Mouse (Mus musculus): Measurements from ENCODE around the gene Rpap2. TPM values are rescaled to one million over a fixed set of nuclear protein-coding genes. Genes with fewer than 3 reads are reported as not detected.

Gene Rpap2
- total RNA-seq, 2 experiments from 2014 or later, result 7.3 to 7.7 TPM

GRCm38 (mm10) chr5:107681300-107681699 is 84.1 kb downstream of the Rpap2 start:
- DNase-seq (ENCODE audit: low spot score), result no peak
- intact Hi-C loops (cut with DNase I), result no loop called here

GRCm38 (mm10) chr5:107684380-107684779 is 87.2 kb downstream of the Rpap2 start:
- intact Hi-C loops (cut with DNase I), result no loop called here
- no peak for DNase-seq (ENCODE audit: low spot score)

DNA sequence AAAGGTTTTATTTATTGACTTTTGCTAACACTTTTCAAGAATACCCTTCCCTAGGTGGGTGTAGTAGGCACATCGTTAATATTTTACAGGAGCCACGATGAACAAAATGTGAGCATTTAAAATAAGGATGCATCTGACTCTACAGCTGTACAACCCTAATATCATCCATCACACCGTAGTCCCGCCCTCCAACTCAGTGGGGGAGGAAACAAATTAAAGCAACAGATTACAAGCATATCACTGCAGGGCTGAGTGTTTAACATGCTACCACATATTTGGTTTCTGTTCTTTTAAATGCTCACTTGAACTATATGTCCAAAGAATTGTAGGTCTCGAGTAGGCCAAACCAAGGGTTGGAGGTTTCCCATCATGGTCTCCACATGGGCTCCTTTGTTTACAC is 90.0 kb downstream of the Rpap2 start:
- intact Hi-C loops (cut with DNase I), result no loop called here

DNA sequence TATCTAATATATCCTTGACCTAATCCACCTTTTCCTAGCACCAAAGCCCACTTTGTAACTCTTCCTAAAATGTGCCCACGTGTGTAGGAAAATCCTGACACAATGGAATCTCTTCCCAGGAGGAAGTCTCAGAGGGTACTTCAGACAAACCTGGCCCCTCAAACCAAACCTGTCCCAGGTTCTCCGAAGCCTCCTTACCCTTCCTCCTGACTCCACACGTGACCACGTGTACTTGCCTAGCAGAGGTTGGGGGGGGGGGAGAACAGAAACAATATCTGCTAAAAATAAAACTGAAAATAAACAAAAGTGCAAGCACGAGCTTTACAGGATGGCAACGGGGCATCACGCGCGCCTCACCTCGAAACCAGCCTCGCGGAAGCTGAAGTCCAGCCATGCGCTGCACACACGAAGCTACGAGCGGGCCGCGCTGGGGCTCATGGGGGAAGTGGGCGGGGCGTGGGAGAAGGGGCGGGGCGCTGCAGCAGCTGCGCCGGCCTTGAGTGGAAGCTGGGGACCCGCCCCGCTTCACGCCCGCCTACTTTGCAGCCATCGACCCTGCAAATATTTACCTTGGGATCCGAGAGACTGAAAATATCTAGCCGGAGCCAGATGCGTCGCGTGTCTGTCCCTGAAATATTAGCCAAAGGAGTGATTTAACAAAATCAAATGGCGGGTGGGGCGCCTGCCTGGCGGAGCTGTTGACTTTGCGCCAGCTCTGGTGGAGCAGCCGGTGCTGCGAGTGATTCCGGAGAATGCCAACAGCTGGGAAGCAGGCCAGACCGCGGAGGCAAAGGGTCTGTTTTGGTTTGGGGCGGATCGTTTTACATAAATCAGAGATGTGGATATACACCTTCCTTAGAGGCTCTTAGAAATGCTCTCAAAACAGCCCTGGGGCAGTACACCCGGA is 90.7 kb downstream of the Rpap2 start:
- peak; percentile 2 for DNase-seq (ENCODE audit: low spot score)
- intact Hi-C loops (cut with DNase I), result no loop called here

More for the DNA sequence above, 90.0 kb downstream of the Rpap2 start:
- DNase-seq (ENCODE audit: low spot score), result no peak

DNA sequence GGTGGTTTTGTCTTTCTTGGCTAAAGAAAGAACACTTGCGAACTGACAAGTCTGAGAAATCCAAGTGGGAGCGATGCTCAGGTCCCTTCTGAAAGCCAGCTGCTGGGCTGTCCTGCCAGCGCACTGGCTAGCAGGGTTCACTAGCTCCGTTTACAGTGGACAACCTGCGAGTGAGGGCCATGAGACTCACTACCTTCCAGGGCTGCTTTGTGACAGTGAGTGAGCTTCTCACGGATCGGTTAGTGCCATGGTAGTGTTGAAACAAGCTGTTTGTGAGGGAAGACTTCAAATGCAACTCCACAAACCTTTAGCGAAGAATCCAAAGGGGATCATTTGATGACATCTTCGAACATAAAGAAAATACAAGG is 91.3 kb downstream of the Rpap2 start:
- intact Hi-C loops (cut with DNase I), result no loop called here

DNA sequence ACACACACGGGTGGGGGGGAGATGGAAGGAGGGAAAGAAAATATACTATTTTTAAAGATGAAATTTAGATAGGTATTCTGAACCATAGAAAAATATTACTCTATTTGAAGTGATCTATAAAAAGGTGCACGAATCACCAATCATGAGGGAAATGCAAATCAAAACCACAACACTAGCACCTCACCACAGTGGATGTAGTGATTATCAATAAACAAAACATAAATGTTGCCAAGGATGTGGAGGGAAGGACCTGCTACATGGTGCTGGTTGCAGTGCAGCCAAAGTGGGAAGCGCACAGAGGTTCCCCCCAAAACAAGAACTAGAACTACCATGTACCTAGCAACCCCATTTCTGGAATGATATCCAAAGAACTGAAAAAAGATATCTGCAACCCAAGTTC is 97.8 kb downstream of the Rpap2 start:
- no peak for DNase-seq (ENCODE audit: low spot score)
- intact Hi-C loops (cut with DNase I), result no loop called here

More for the DNA sequence above, 91.3 kb downstream of the Rpap2 start:
- no peak for DNase-seq (ENCODE audit: low spot score)

- intact Hi-C loops (cut with DNase I), result no loop called here
- no peak for DNase-seq (ENCODE audit: low spot score)
Observed at GRCm38 (mm10) chr5:107698888-107699287, 101.7 kb downstream of the Rpap2 start.

GRCm38 (mm10) chr5:107700873-107701272 is 103.7 kb downstream of the Rpap2 start:
- intact Hi-C loops (cut with DNase I), result no loop called here
- DNase-seq (ENCODE audit: low spot score), result no peak

GRCm38 (mm10) chr5:107701658-107702057 is 104.5 kb downstream of the Rpap2 start:
- intact Hi-C loops (cut with DNase I), result no loop called here
- DNase-seq (ENCODE audit: low spot score), result no peak

- intact Hi-C loops (cut with DNase I), result no loop called here
- no peak for DNase-seq (ENCODE audit: low spot score)
Observed at GRCm38 (mm10) chr5:107703207-107703763, 106.1 kb downstream of the Rpap2 start.

GRCm38 (mm10) chr5:107705756-107706155 is 108.6 kb downstream of the Rpap2 start:
- no peak for DNase-seq (ENCODE audit: low spot score)
- intact Hi-C loops (cut with DNase I), result no loop called here

- intact Hi-C loops (cut with DNase I), result no loop called here
- DNase-seq (ENCODE audit: low spot score), result no peak
Observed at GRCm38 (mm10) chr5:107706262-107706661, 109.1 kb downstream of the Rpap2 start.

GRCm38 (mm10) chr5:107708124-107708797 is 111.1 kb downstream of the Rpap2 start:
- intact Hi-C loops (cut with DNase I), result no loop called here
- DNase-seq (ENCODE audit: low spot score), result no peak

Other genes starting within 250 kb of the Rpap2 start
- under 1 TPM in 1 of 2 experiments, not detected in 1; 0.26 TPM for gene Ephx4, start 194.6 kb upstream of the Rpap2 start, total RNA-seq (2021)
- gene Lpcat2b, start 165.8 kb upstream of the Rpap2 start, total RNA-seq (2021), result not detected
- gene Btbd8, start 159.4 kb upstream of the Rpap2 start, total RNA-seq (2021), result 1 to 10 TPM; 4.4 to 5.4 TPM
- under 1 TPM in 1 of 2 experiments, not detected in 1; 0.08 TPM for gene Gm42669, start 89.8 kb upstream of the Rpap2 start, total RNA-seq (2021)
- gene 1700028K03Rik, start 62.7 kb upstream of the Rpap2 start, total RNA-seq (2021), result not detected
- 1 to 10 TPM; 4.2 to 5.0 TPM for gene Glmn, start 515 bp downstream of the Rpap2 start, total RNA-seq (2021)
- not detected for gene Gfi1, start 128.7 kb downstream of the Rpap2 start, total RNA-seq (2021)
- gene Ube2d2b, start 232.7 kb downstream of the Rpap2 start, total RNA-seq (2021), result not detected

Measured in heart, postnatal 25 days (tissue).